ENCODE assay signal across 19 mouse cellular contexts in the genomic region with DNA sequence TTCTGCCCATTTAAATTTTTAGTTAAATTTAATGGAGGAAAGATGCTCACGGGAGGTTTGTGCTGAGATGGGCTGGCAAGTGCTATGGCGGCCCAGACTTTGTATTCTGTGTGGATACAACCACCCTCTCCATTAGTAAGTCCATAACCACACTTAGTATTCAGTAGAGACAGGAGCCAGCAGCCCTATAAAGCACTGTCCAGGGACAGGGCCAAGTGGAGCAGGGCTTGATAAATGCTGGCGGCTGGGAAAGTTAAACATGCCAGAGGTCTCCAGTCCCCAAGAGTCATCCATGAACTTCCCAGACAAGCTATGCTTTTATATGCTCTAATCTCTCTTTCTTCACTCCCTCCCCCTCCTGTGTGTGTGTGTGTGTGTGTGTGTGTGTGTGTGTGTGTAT.
DNase-seq lines count a peak whose midpoint lies in the region; ATAC-seq and TF ChIP-seq lines count a peak whose summit lies in the region.
"Had no signal": no experiment of that assay in that cellular context is flagged by ENCODE, and none has a peak within 500 bp of the region (broad histone marks: within the 10 kb centered on the region; RNA-seq: fewer than 3 reads in every experiment).

No protein-coding gene starts in this region.

- H3K79me2 ChIP-seq in heart, adult 2 months (replicated peaks; ENCODE audit: control insufficient read depth, insufficient read depth, low read length): no peaks in the 10 kb centered on the region

- no peak for ATAC-seq in heart, embryonic 11.5 days (replicated peaks; ENCODE audit: insufficient number of reproducible peaks, low FRiP score, low TSS enrichment)
- 0 out of 2 replicates have a peak, but pooled peaks have one; percentile 37 for ATAC-seq in stomach, embryonic 16.5 days (ENCODE audit: insufficient read depth, low FRiP score)
- no peak for ATAC-seq in stomach, postnatal 0 days (ENCODE audit: low FRiP score, low TSS enrichment)
- ATAC-seq: forebrain, embryonic 15.5 days; intestine, embryonic 15.5 days had no signal

- H3K36me3 ChIP-seq in heart, adult 2 months (ENCODE audit: control insufficient read depth, insufficient read depth, low read length): no peaks in the 10 kb centered on the region
- H3K36me3 ChIP-seq in heart, embryonic 11.5 days (ENCODE audit: control insufficient read depth, insufficient read depth, low read length): no peaks in the 10 kb centered on the region
- H3K36me3 ChIP-seq in stomach, embryonic 16.5 days (ENCODE audit: control insufficient read depth, insufficient read depth, low read length): no peaks in the 10 kb centered on the region
- no peaks in the 10 kb centered on the region for H3K36me3 ChIP-seq in stomach, postnatal 0 days (ENCODE audit: control insufficient read depth, insufficient read depth, low read length)
- H3K36me3 ChIP-seq: embryonic facial prominence, embryonic 12.5 days; forebrain, embryonic 15.5 days; intestine, embryonic 15.5 days; lung, embryonic 15.5 days; midbrain, embryonic 12.5 days had no signal

- TF ChIP-seq CTCF in heart, adult 2 months (IDR thresholded peaks at IDR 0.05): no peak
- TF ChIP-seq CTCF in stomach, postnatal 0 days (IDR thresholded peaks at IDR 0.05; ENCODE audit: low read depth): no peak

- H3K9ac ChIP-seq in heart, adult 2 months (ENCODE audit: low read depth, low read length): no peak overlapping the region
- no peak overlapping the region for H3K9ac ChIP-seq in heart, embryonic 11.5 days (ENCODE audit: low read depth, low read length)
- no peak overlapping the region for H3K9ac ChIP-seq in stomach, embryonic 16.5 days (ENCODE audit: low read length)
- no peak overlapping the region for H3K9ac ChIP-seq in stomach, postnatal 0 days (ENCODE audit: low read length)
- H3K9ac ChIP-seq: embryonic facial prominence, embryonic 12.5 days; forebrain, embryonic 15.5 days; intestine, embryonic 15.5 days; liver, embryonic 14.5 days; lung, embryonic 15.5 days; midbrain, embryonic 12.5 days had no signal

- H3K9me3 ChIP-seq in heart, embryonic 11.5 days (replicated peaks; ENCODE audit: control insufficient read depth, low read length): no peaks in the 10 kb centered on the region
- H3K9me3 ChIP-seq in stomach, embryonic 16.5 days (replicated peaks; ENCODE audit: control insufficient read depth, low read length): no peaks in the 10 kb centered on the region
- H3K9me3 ChIP-seq in stomach, postnatal 0 days (ENCODE audit: control insufficient read depth, low read length): no peaks in the 10 kb centered on the region
- H3K9me3 ChIP-seq: embryonic facial prominence, embryonic 12.5 days; forebrain, embryonic 15.5 days; intestine, embryonic 15.5 days; lung, embryonic 15.5 days; midbrain, embryonic 12.5 days had no signal

- H3K4me3 ChIP-seq in heart, adult 2 months: no peak overlapping the region
- no peak overlapping the region for H3K4me3 ChIP-seq in heart, embryonic 11.5 days (ENCODE audit: low read depth, low read length)
- H3K4me3 ChIP-seq in stomach, embryonic 16.5 days (replicated peaks; ENCODE audit: low read length): no peak overlapping the region
- no peak overlapping the region for H3K4me3 ChIP-seq in stomach, postnatal 0 days (ENCODE audit: low read depth, low read length)
- H3K4me3 ChIP-seq: embryonic facial prominence, embryonic 12.5 days; forebrain, embryonic 15.5 days; intestine, embryonic 15.5 days; lung, embryonic 15.5 days; midbrain, embryonic 12.5 days had no signal

- no peak for TF ChIP-seq EP300 in heart, adult 2 months (IDR thresholded peaks at IDR 0.05; ENCODE audit: insufficient read depth, low read depth, low read length)
- TF ChIP-seq EP300 in stomach, postnatal 0 days (optimal IDR thresholded peaks at IDR 0.05): no peak

- DNase-seq in heart, adult 2 months: peak; percentile 31 to 53
- peak; percentile 27 for DNase-seq in left cerebral cortex, postnatal 4 days
- DNase-seq in left cerebral cortex, adult 11 months (ENCODE audit: low spot score): no peak
- no peak for DNase-seq in stomach, postnatal 0 days (ENCODE audit: low spot score)
- no peak for DNase-seq in testis, postnatal 14 days (ENCODE audit: low spot score)
- DNase-seq: adrenal gland, adult 8-10 months; cerebellum, adult 9-11 months; lung, postnatal 4 days; right cerebral cortex, adult 18-20 months; thymus, adult 18-20 months; thymus, postnatal 4 days had no signal

- intact Hi-C loops in heart, adult 2 months (cut with DNase I): no loop called here
- intact Hi-C loops in left cerebral cortex, postnatal 4 days (cut with DNase I): no loop called here

- H3K27me3 ChIP-seq in heart, adult 2 months (ENCODE audit: control insufficient read depth, insufficient read depth, low read length): no peaks in the 10 kb centered on the region
- H3K27me3 ChIP-seq in heart, embryonic 11.5 days (ENCODE audit: control insufficient read depth, insufficient read depth, low read length): no peaks in the 10 kb centered on the region
- H3K27me3 ChIP-seq in stomach, embryonic 16.5 days (ENCODE audit: control insufficient read depth, insufficient read depth, low read length): no peaks in the 10 kb centered on the region
- no peaks in the 10 kb centered on the region for H3K27me3 ChIP-seq in stomach, postnatal 0 days (ENCODE audit: control insufficient read depth, insufficient read depth, low read length)
- H3K27me3 ChIP-seq: embryonic facial prominence, embryonic 12.5 days; forebrain, embryonic 15.5 days; intestine, embryonic 15.5 days; lung, embryonic 15.5 days; midbrain, embryonic 12.5 days had no signal

- no peak for TF ChIP-seq POLR2A in heart, adult 2 months (IDR thresholded peaks at IDR 0.05; ENCODE audit: insufficient read depth, low read depth, low read length)

- 50% methylated on average over 3 of the region's 3 CpGs for WGBS in heart, adult 2 months
- WGBS in heart, embryonic 11.5 days (ENCODE audit: insufficient replicate concordance): 68% methylated on average over 3 of the region's 3 CpGs
- 77% methylated on average over 3 of the region's 3 CpGs for WGBS in stomach, embryonic 16.5 days
- 67% methylated on average over 3 of the region's 3 CpGs for WGBS in stomach, postnatal 0 days

- no peaks in the 10 kb centered on the region for H3K4me1 ChIP-seq in heart, adult 2 months (ENCODE audit: control insufficient read depth, insufficient read depth, low read length)
- H3K4me1 ChIP-seq in heart, embryonic 11.5 days (ENCODE audit: control insufficient read depth, insufficient read depth, low read length): no peaks in the 10 kb centered on the region
- no peaks in the 10 kb centered on the region for H3K4me1 ChIP-seq in stomach, embryonic 16.5 days (ENCODE audit: control insufficient read depth, insufficient read depth, low read length)
- no peaks in the 10 kb centered on the region for H3K4me1 ChIP-seq in stomach, postnatal 0 days (replicated peaks; ENCODE audit: control insufficient read depth, insufficient read depth)
- H3K4me1 ChIP-seq: embryonic facial prominence, embryonic 12.5 days; forebrain, embryonic 15.5 days; intestine, embryonic 15.5 days; lung, embryonic 15.5 days; midbrain, embryonic 12.5 days had no signal

- H3K27ac ChIP-seq in heart, adult 2 months: no peak overlapping the region
- H3K27ac ChIP-seq in heart, embryonic 11.5 days (ENCODE audit: low read depth, low read length): no peak overlapping the region
- H3K27ac ChIP-seq in stomach, embryonic 16.5 days (ENCODE audit: low read length): no peak overlapping the region
- H3K27ac ChIP-seq in stomach, postnatal 0 days (replicated peaks): no peak overlapping the region
- H3K27ac ChIP-seq: embryonic facial prominence, embryonic 12.5 days; forebrain, embryonic 15.5 days; intestine, embryonic 15.5 days; liver, embryonic 14.5 days; lung, embryonic 15.5 days; midbrain, embryonic 12.5 days had no signal

- no peak overlapping the region for H3K4me2 ChIP-seq in heart, embryonic 11.5 days
- no peak overlapping the region for H3K4me2 ChIP-seq in stomach, embryonic 16.5 days (ENCODE audit: low read depth, low read length)
- H3K4me2 ChIP-seq in stomach, postnatal 0 days (replicated peaks; ENCODE audit: low read depth): no peak overlapping the region
- H3K4me2 ChIP-seq: embryonic facial prominence, embryonic 12.5 days; forebrain, embryonic 15.5 days; intestine, embryonic 15.5 days; lung, embryonic 15.5 days; midbrain, embryonic 12.5 days had no signal

Comparison
In these comparisons a context has a peak if more than half of its experiments do, and no peak if none do; other contexts are left out.
1. DNase-seq: peak in heart, adult 2 months (2 of 2) and left cerebral cortex, postnatal 4 days (single experiment); none in left cerebral cortex, adult 11 months (single experiment), stomach, postnatal 0 days (single experiment) and testis, postnatal 14 days (single experiment).